Mouse (Mus musculus): Measurements from ENCODE around the gene Kcnd3.
A peak's percentile ranks its signal among the peaks of the same experiment; 100 is the strongest.

The Kcnd3 gene

GRCm38 (mm10) chr3:105653544-105654380 is 201.6 kb downstream of the Kcnd3 start:
- no peak for DNase-seq (ENCODE audit: extremely low spot score)

GRCm38 (mm10) chr3:105655031-105655585 is 203.0 kb downstream of the Kcnd3 start:
- DNase-seq (ENCODE audit: extremely low spot score) = no peak

GRCm38 (mm10) chr3:105660530-105660929 is 208.4 kb downstream of the Kcnd3 start:
- DNase-seq (ENCODE audit: extremely low spot score) = no peak

GRCm38 (mm10) chr3:105663043-105663442 is 210.9 kb downstream of the Kcnd3 start:
- DNase-seq (ENCODE audit: extremely low spot score) = no peak

GRCm38 (mm10) chr3:105665105-105665765 is 213.1 kb downstream of the Kcnd3 start:
- DNase-seq (ENCODE audit: extremely low spot score) = no peak

- no peak for DNase-seq (ENCODE audit: extremely low spot score)
Measured at GRCm38 (mm10) chr3:105666996-105667523, 214.9 kb downstream of the Kcnd3 start.

- DNase-seq (ENCODE audit: extremely low spot score) = no peak
Measured at GRCm38 (mm10) chr3:105668161-105668560, 216.0 kb downstream of the Kcnd3 start.

- no peak for DNase-seq (ENCODE audit: extremely low spot score)
Measured at GRCm38 (mm10) chr3:105669776-105670175, 217.6 kb downstream of the Kcnd3 start.

- DNase-seq (ENCODE audit: extremely low spot score) = no peak
Measured at GRCm38 (mm10) chr3:105670801-105671200, 218.7 kb downstream of the Kcnd3 start.

GRCm38 (mm10) chr3:105674595-105675218 is 222.6 kb downstream of the Kcnd3 start:
- peak; percentile 75 for DNase-seq (ENCODE audit: extremely low spot score)

GRCm38 (mm10) chr3:105675932-105676331 is 223.8 kb downstream of the Kcnd3 start:
- no peak for DNase-seq (ENCODE audit: extremely low spot score)

GRCm38 (mm10) chr3:105680346-105680745 is 228.2 kb downstream of the Kcnd3 start:
- DNase-seq (ENCODE audit: extremely low spot score) = no peak

- DNase-seq (ENCODE audit: extremely low spot score) = no peak
Measured at GRCm38 (mm10) chr3:105686394-105687323, 234.5 kb downstream of the Kcnd3 start.

- peak; percentile 98 for DNase-seq (ENCODE audit: extremely low spot score)
Measured at GRCm38 (mm10) chr3:105687324-105688060, 235.4 kb downstream of the Kcnd3 start, which contains the start of gene Ddx20. Ddx20 (minus strand) TSS chr3:105687574.

- no peak for DNase-seq (ENCODE audit: extremely low spot score)
Measured at GRCm38 (mm10) chr3:105688536-105688935, 236.4 kb downstream of the Kcnd3 start.

- DNase-seq (ENCODE audit: extremely low spot score) = no peak
Measured at GRCm38 (mm10) chr3:105693327-105694080, 241.4 kb downstream of the Kcnd3 start.

- DNase-seq (ENCODE audit: extremely low spot score) = no peak
Measured at GRCm38 (mm10) chr3:105695476-105696386, 243.6 kb downstream of the Kcnd3 start.
